Mouse (Mus musculus): Measurements from ENCODE around the gene BC037034.
A peak's percentile ranks its signal among the peaks of the same experiment; 100 is the strongest.

The BC037034 gene

DNA sequence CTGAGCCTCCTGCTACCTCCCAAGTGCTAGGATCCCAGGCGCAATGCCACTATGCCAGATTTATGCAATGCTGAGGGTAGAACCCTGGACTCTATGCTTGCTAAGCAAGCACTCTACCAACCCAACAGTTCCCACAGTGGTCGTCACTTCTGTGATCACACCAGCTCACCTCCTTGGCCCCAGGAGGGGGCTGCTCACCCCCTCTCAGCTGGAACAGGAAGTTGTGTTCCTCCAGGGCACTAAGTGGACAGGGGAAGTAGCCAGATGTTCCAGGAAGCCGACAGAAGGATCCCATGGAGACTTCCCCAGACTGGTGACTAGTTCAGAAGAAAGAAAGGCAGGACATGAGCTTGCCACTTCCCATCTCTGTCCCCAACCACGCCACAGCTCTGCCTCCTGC is 1.8 kb downstream of the BC037034 start:
- no peak for DNase-seq (ENCODE audit: low read depth, low spot score)

GRCm38 (mm10) chr5:138260834-138261233 is 3.0 kb downstream of the BC037034 start:
- no peak for DNase-seq (ENCODE audit: low read depth, low spot score)

DNA sequence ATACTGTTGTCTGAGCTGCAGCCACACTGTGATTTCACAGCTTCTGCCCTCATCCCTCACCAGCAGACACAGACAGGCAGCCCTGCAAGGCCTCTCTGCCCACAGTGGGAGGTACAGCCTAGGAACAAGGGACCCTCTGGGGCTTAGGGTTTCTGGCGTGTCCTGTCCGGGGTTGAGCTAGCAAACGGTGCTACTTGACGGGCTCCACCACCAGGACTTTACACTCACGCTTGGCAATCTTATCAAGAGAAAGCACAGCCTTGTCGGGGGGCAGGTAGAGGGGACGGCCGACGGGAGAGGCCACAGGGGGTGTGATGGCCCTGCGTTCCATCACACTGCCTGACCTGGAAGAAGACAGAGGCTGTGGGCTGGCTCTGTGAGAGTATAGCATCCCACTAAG is 3.8 kb downstream of the BC037034 start:
- DNase-seq (ENCODE audit: low read depth, low spot score): no peak

DNA sequence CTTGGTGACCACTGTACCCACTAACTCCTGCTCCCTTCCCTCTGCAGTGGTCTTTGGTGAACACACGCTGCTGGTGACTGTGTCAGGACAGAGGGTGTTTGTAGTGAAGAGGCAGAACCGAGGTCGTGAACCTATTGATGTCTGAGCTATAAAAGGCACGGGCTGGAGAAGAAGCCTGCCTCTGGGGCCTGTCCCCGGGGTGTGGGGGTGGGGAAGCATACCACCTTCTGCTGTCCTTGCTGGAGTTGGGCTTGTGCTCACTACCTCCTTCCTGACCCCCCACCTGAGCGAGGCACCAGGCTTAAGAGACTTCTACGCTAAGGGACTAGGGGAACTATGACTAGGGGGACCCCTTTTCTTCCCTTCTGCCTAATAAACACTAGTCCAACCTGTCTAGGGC is 4.8 kb downstream of the BC037034 start:
- no peak for DNase-seq (ENCODE audit: low read depth, low spot score)

GRCm38 (mm10) chr5:138258542-138258941 is 5.3 kb downstream of the BC037034 start:
- DNase-seq (ENCODE audit: low read depth, low spot score): no peak

DNA sequence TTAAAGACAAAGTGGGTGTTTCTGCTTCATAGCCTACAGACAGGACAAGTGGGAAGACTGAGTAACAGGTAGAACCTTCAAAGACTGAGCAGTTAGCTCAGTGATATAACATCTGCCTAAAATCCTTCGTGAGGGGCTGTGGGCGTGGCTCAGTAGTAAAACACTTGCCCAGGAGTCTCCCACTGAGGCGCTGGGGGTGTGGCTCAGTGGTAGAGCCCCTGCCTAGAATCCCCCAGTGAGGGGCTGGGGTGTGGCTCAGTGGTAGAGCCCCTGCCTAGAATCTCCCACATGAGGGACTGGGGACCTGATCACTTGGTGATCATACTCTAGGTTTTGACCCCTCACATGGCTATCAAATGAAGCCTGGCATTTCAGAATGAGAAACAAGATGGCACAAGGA is 5.8 kb downstream of the BC037034 start:
- no peak for DNase-seq (ENCODE audit: low read depth, low spot score)

DNA sequence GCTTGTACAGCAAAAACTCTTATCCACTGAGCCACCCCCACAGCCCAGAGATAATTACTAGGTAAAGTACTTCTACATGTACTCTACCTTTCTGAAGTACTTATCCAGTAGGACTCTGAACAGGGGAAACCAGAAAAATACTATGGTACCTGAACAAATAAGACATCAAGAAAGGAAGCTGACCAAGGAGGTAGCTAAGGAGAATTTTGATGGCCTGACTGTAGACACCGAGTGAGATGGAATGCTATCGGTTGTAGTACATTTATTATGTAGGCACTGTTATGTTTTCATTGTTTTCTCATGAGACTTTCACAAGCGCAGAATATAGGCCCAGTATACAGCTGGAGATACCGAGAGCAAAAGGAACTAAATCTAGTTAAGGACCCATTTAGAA is 6.3 kb downstream of the BC037034 start:
- no peak for DNase-seq (ENCODE audit: low read depth, low spot score)

DNA sequence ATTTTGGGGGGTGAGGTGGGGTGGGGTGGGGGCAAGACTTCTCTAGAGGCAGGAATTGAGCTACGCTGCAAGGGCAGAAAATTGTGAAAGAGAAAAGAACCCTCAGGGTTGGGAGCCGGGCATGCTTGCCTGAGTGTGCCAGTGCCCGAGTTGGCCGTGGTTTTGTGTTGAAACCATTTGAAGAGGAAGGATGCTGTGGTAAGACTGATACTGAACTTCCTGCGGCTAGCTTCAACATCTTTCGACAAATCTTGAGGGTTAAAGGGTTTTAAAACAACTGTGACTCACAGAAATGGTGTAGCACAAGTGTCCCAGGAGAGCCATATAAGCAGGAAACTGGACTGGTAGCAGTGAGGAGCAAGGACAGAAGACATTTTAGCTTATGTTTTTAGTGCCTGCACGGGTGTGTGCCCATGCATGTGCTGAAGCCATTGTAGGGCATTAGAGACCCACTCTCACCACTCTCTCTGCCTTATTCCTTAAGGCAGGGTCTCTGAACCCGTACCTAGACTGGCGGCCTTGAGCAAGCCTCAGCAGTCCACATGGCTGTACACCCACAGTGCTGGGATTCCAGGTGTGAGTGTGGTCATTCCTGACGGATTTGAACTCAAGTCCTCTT is 6.8 kb downstream of the BC037034 start:
- DNase-seq (ENCODE audit: low read depth, low spot score): no peak

- DNase-seq (ENCODE audit: low read depth, low spot score): no peak
Measured at GRCm38 (mm10) chr5:138256094-138256467, 7.8 kb downstream of the BC037034 start.

DNA sequence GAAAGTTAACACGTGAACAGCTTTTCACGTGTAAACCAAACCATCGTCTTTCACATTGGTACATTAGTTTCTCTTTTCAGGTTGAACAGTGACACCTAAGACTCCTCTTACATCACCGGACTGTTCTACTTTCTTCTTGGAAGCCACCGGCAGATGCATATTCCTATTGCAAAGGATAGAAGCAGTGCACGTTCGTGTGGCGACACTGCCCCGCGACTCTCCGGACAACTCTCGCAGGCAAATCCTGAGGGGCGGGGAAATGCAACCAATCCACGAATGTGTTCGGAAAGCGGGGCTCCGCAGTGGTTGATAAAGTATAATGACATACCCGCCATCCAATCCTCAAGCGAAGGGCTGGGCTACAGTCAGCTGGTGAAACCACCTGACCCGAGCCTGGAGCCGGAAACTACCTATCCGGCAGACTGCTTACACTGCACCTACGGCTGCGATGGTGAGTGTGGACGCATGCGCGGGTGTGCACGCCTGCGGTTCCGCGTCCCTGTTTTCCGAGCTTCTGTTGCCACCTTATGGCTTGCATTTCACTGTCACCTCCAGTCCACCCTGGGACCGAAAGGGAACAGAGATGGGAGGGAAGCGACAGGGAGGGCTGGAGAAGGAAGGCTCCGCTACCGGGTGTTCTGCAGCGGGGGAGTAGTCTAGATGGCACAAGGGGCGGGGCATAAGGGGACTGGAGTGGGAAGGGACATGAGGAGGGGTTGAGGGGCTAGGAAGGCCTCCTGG is 8.3 kb downstream of the BC037034 start, which contains the start of gene Lamtor4:
Lamtor4 (plus strand) TSS at position 130 of the 741 bp plus-strand sequence.
- peak; percentile 85 for DNase-seq (ENCODE audit: low read depth, low spot score)

DNA sequence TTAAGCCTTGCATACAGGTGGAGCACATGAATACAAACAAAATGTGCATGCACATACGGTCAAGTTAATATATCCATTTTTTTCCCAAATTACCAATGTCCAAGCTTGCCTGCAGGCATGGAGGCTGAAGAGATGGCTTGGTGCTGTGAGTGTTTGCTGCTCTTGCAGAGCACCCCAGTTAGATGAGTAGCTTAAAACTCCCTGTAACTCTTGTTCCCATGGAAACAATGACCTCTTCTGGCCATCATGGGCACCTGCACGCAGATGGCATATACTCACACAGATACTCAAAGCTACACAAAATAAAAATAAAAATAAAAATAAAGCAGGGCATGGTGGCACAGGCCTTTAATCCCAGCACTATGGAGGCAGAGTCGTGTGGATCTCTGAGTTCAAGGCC is 10.8 kb downstream of the BC037034 start:
- no peak for DNase-seq (ENCODE audit: low read depth, low spot score)

GRCm38 (mm10) chr5:138251144-138251543 is 12.7 kb downstream of the BC037034 start:
- DNase-seq (ENCODE audit: low read depth, low spot score): no peak

DNA sequence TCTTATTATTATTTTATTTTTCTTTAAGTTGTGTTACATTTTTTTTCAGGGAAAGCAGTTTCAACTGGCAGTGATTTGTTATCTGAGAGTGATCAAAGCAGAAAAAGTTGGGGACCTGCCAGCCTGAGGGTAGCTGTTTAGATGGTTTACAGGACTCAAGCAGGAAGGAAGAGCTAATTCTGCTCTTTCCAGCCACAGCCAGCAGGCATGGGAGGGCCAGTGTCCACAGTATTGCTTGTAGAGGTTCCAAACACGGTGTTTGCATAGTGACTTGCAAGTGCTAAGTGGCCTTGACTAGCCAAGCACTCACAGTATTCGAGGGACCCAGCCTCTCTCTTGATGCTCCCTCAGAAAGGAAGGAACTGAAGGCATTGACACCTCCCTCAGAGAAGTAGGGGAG is 22.3 kb downstream of the BC037034 start:
- no peak for DNase-seq (ENCODE audit: low read depth, low spot score)

- DNase-seq (ENCODE audit: low read depth, low spot score): no peak
Measured at GRCm38 (mm10) chr5:138234224-138234623, 29.6 kb downstream of the BC037034 start.

GRCm38 (mm10) chr5:138233778-138234177 is 30.1 kb downstream of the BC037034 start:
- no peak for DNase-seq (ENCODE audit: low read depth, low spot score)

DNA sequence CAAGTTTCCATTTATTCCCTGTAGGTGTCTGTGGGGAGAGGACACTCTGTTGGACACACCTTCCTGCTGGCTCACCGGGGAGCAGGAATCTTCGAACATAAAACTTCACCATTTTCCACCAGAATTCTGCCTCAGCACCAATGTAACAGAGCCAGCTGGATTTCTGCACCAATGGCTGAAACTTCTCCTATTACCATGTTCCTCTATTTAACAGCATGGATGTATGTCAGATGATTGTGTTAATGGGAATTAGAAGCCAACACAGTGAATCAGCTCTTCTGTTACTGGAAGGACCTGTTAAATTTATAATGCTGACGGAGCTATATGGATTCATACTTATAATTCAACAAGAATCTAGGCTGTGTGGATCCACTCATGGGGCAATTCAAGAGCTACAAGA is 34.3 kb downstream of the BC037034 start:
- no peak for DNase-seq (ENCODE audit: low read depth, low spot score)

- no peak for DNase-seq (ENCODE audit: low read depth, low spot score)
Measured at GRCm38 (mm10) chr5:138228026-138228425, 35.8 kb downstream of the BC037034 start.

DNA sequence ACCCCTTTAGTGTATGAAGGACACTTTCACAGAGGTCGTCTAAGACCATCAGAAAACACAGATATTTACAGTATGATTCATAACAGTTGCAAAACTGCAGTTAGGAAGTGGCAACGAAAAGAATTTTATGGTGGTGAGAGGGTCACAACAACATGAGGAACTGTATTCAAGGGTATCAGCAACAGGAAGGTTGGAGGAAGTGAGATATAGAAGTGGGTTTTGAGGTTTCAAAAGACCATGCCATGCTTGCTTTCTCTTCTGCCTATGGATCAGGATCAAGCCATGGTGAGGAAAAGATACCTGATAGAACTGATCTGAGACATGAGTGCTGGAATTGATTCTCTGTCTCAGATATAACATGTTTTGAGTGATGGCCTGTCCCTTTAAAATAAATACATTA is 36.5 kb downstream of the BC037034 start:
- DNase-seq (ENCODE audit: low read depth, low spot score): no peak

- DNase-seq (ENCODE audit: low read depth, low spot score): no peak
Measured at GRCm38 (mm10) chr5:138226491-138226890, 37.3 kb downstream of the BC037034 start.

DNA sequence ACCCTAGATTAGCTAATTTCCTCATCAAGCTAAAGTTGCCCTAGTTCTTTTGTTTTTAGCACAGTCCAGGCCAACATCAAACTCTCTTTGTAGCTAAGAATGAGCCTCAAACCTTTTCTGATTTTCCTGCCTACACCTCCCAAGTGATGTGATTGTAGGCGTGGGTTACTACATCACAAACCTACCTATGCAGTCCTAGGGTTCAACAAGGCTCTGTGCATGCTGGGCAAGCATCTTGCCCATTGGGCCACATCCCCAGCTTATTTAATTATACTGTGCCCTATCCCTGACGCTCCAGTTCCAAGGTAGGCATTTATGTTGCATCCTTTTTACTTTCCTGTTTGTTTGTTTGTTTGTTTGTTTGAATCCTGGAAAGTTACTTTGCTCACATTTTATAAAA is 38.1 kb downstream of the BC037034 start, which contains the start of gene Nxpe5:
Nxpe5 (plus strand) TSS at position 199 of the 400 bp plus-strand sequence.
- DNase-seq (ENCODE audit: low read depth, low spot score): no peak

- no peak for DNase-seq (ENCODE audit: low read depth, low spot score)
Measured at GRCm38 (mm10) chr5:138223287-138223686, 40.5 kb downstream of the BC037034 start.

GRCm38 (mm10) chr5:138222111-138222510 is 41.7 kb downstream of the BC037034 start:
- DNase-seq (ENCODE audit: low read depth, low spot score): no peak

DNA sequence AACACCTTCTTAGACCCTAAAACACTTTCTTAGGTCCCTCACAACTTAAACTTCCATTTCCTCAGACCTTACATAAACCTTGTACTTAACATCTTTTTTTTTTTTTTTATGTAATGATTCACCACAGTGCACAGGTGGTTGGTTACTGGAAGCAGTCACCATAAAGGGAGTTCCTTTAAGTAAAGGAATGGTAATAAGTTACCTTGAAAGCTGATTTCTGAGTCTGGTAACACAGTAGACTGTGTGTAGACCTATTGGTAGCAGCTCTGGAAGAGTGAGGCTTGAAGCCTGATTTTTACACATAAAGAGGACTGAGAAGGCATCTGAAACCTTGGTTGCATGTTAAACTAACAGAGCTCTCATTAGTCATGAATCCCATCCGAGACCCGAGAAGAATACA is 44.0 kb downstream of the BC037034 start:
- no peak for DNase-seq (ENCODE audit: low read depth, low spot score)
